15 mouse cellular contexts compared by ENCODE assay signal in the genomic region with DNA sequence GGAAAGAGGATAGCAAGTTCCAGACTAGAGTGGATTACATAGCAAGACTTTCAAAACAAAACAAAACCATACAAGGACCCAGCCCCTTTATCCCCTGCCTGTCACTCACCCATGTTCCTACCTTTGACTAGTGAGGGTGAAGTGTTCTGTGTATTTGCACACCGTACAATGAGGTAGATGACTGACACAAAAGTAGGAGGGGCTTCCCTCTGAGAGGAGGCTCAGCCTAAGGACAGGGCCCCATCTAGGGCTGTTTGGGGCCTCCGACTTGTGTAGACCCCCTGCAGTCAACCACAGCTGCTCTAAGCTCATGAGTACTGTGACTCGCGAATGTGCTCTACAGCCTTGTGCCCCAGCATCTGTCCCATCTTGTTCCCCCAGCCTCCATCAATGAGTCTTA.
"Had no signal": no experiment of that assay in that cellular context is flagged by ENCODE, and none has a peak within 500 bp of the region (broad histone marks: within the 10 kb centered on the region; RNA-seq: fewer than 3 reads in every experiment).

No protein-coding gene starts in this region.

- H3K27ac ChIP-seq: hindbrain, embryonic 15.5 days; kidney, postnatal 0 days; limb, embryonic 15.5 days; midbrain, embryonic 10.5 days; neural tube, embryonic 15.5 days had no signal

- H3K27me3 ChIP-seq: hindbrain, embryonic 15.5 days; limb, embryonic 15.5 days; neural tube, embryonic 15.5 days had no signal

- H3K36me3 ChIP-seq: hindbrain, embryonic 15.5 days; limb, embryonic 15.5 days; midbrain, embryonic 10.5 days; neural tube, embryonic 15.5 days had no signal

- H3K9me3 ChIP-seq: hindbrain, embryonic 15.5 days; limb, embryonic 15.5 days; midbrain, embryonic 10.5 days; neural tube, embryonic 15.5 days had no signal

- H3K9ac ChIP-seq: hindbrain, embryonic 15.5 days; limb, embryonic 15.5 days; neural tube, embryonic 15.5 days had no signal

- H3K4me1 ChIP-seq: hindbrain, embryonic 15.5 days; limb, embryonic 15.5 days; midbrain, embryonic 10.5 days; neural tube, embryonic 15.5 days had no signal

- H3K4me3 ChIP-seq: hindbrain, embryonic 15.5 days; limb, embryonic 15.5 days; midbrain, embryonic 10.5 days; myocyte; neural tube, embryonic 15.5 days had no signal

- DNase-seq: kidney, adult 11 months; kidney, adult 9 months; kidney, postnatal 36 days; layer of hippocampus, adult 9-11 months; layer of hippocampus, postnatal 36 days; midbrain, embryonic 14.5 days; right cerebral cortex, adult 18-20 months; right cerebral cortex, postnatal 25 days; thymus, postnatal 36 days had no signal

- H3K4me2 ChIP-seq: hindbrain, embryonic 15.5 days; limb, embryonic 15.5 days; neural tube, embryonic 15.5 days had no signal
